Mouse (Mus musculus): ENCODE measurements around the gene Ccdc117.

DNA sequence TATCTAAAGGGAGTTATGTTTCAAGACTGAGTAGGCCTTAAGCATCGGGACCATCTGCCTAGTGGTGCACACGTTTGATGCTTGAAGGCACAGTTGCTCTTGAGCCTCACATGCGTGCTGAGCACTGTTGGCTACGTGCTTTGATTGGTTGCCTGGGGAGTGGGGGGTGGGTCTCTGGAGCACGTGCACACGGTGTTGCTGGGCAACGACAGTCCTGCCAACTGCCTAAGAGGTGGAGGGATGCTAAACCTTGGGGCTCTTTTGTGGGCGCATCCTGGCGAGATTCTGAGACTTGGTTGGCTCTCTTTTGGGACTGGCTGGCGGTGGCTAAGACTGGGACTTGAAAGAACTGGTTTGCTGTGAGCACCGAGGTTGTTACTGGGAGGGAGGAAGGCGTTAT lies 27.5 kb upstream of the Ccdc117 start, which contains the start of gene Ankrd36:
- TF ChIP-seq MAFK (IDR thresholded peaks at IDR 0.05; ENCODE audit: insufficient read depth, low read depth, low read length) (no peak), ZC3H11A (IDR thresholded peaks at IDR 0.05; ENCODE audit: borderline replicate concordance, low read depth, low read length) (no peak), CHD2 (IDR thresholded peaks at IDR 0.05; ENCODE audit: low read depth, low read length) (no peak), HCFC1 (IDR thresholded peaks at IDR 0.05; ENCODE audit: borderline replicate concordance, insufficient read depth, low read length) (no peak), ZNF384 (IDR thresholded peaks at IDR 0.05; ENCODE audit: low read depth, low read length) (no peak)

Measured in ES-E14 (cell line).